Mouse (Mus musculus) layer of hippocampus, postnatal 25 days (tissue): ENCODE measurements around the gene Olfr1480. TPM values are rescaled to one million over a fixed set of nuclear protein-coding genes. Genes with fewer than 3 reads are reported as not detected.

ENCODE experiments used
- DNase-seq, 2 experiments: peaks; one replicate each; pipeline ENCODE4 v3.0.0; 2022; ENCODE audit warnings: mixed read lengths in 2 of 2, low spot score in 1 of 2; ENCODE audit errors: extremely low spot score in 1 of 2
- total RNA-seq, 2 experiments: library from RNA; stranded (reverse); gene quantifications; 2 replicates each; pipeline ENCODE4 v1.2.3; 2021

The Olfr1480 gene
- not detected for total RNA-seq

- DNase-seq, result no peak
Measured at GRCm38 (mm10) chr19:13527613-13528012, at the start of gene Olfr1480. Olfr1480 (plus strand) TSS chr19:13527913.

- no peak for DNase-seq
Measured at GRCm38 (mm10) chr19:13480096-13480495, 47.6 kb upstream of the Olfr1480 start, which contains the start of gene Olfr1475. Olfr1475 (minus strand) TSS chr19:13480196.

- no peak for DNase-seq
Measured at GRCm38 (mm10) chr19:13500246-13500645, 27.5 kb upstream of the Olfr1480 start, which contains the start of gene Olfr1477. Olfr1477 (plus strand) TSS chr19:13500546.

Other genes with a start within 250 kb of the Olfr1480 start
- gene Olfr1465, start 212.4 kb upstream of the Olfr1480 start, total RNA-seq, result not detected
- not detected for gene Olfr1466, start 189.1 kb upstream of the Olfr1480 start, total RNA-seq
- gene Olfr1467, start 165.7 kb upstream of the Olfr1480 start, total RNA-seq, result not detected
- not detected for gene Olfr1469, start 120.1 kb upstream of the Olfr1480 start, total RNA-seq
- not detected for gene Olfr1471, start 84.5 kb upstream of the Olfr1480 start, total RNA-seq
- gene Olfr1472, start 71.8 kb upstream of the Olfr1480 start, total RNA-seq, result not detected
- not detected for gene Olfr1474, start 58.3 kb upstream of the Olfr1480 start, total RNA-seq
- not detected for gene Olfr1475, start 47.7 kb upstream of the Olfr1480 start, total RNA-seq
- gene Olfr1477, start 27.4 kb upstream of the Olfr1480 start, total RNA-seq, result not detected
- gene Olfr1484, start 55.6 kb downstream of the Olfr1480 start, total RNA-seq, result not detected
- gene Olfr1487, start 89.5 kb downstream of the Olfr1480 start, total RNA-seq, result not detected
- not detected for gene Olfr1489, start 103.7 kb downstream of the Olfr1480 start, total RNA-seq
- gene Olfr1490, start 123.2 kb downstream of the Olfr1480 start, total RNA-seq, result not detected
- gene Olfr1491, start 169.4 kb downstream of the Olfr1480 start, total RNA-seq, result not detected
- gene Olfr1493-ps1, start 195.4 kb downstream of the Olfr1480 start, total RNA-seq, result not detected
- gene Olfr1494, start 211.8 kb downstream of the Olfr1480 start, total RNA-seq, result not detected
- gene Olfr1495, start 236.7 kb downstream of the Olfr1480 start, total RNA-seq, result not detected
- gene Olfr1496, start 250.0 kb downstream of the Olfr1480 start, total RNA-seq, result not detected